In the genomic region with DNA sequence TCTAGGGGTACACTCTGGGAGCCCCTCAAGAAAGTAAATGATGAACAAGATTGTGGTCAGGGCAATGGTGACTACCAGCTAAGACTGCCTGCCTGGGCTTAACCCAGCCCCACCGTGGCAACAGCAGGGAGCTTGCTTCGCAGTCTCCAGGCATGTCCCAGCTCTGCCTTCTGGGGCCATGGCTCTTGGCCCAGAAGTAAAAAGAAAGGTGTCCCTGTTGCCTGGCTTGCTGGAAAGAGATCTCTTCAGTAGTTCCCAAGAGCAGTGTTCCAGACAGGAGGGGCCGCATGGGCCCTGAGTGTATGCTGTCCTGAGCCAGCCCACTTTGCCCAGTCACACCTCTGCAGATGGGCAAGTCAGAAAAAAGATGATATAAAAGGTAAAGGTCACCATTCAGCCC, we compare ENCODE assay signal across 9 mouse cellular contexts. TPM values are rescaled to one million over a fixed set of nuclear protein-coding genes. Genes with fewer than 3 reads are reported as not detected.
DNase-seq lines count a peak whose midpoint lies in the region; ATAC-seq and TF ChIP-seq lines count a peak whose summit lies in the region.
"Had no signal": no experiment of that assay in that cellular context is flagged by ENCODE, and none has a peak within 500 bp of the region (broad histone marks: within the 10 kb centered on the region; RNA-seq: fewer than 3 reads in every experiment).

No protein-coding gene starts in this region.

- H3K9me3 ChIP-seq in intestine, embryonic 16.5 days (ENCODE audit: control insufficient read depth, low read length) = no peaks in the 10 kb centered on the region
- H3K9me3 ChIP-seq in intestine, embryonic 15.5 days = no peaks in the 10 kb centered on the region
- H3K9me3 ChIP-seq in forebrain, embryonic 12.5 days = no peaks in the 10 kb centered on the region
- H3K9me3 ChIP-seq in midbrain, embryonic 12.5 days = no peaks in the 10 kb centered on the region

- CTCF ChIA-PET in Patski (lab: Charles Lee) = interaction anchor here (0.7 to 2.5 kb wide), 8 partner anchors 24 to 136 kb away, joined by 3 to 18 read pairs (median 4); partner anchors contain the start of genes Acyp1, Eif2b2 and Zc2hc1c

- POLR2A ChIA-PET in Patski (lab: Charles Lee) = interaction anchor here (0.6 kb wide), 1 partner anchor 16 kb away, joined by 3 read pairs; no protein-coding TSS in a partner anchor

- no peaks in the 10 kb centered on the region for H3K27me3 ChIP-seq in intestine, embryonic 16.5 days (replicated peaks; ENCODE audit: control insufficient read depth, insufficient read depth, low read length)
- H3K27me3 ChIP-seq in intestine, embryonic 15.5 days (replicated peaks) = no peaks in the 10 kb centered on the region
- no peaks in the 10 kb centered on the region for H3K27me3 ChIP-seq in Patski
- no peaks in the 10 kb centered on the region for H3K27me3 ChIP-seq in forebrain, embryonic 12.5 days
- peaks cover 7% of the 10 kb centered on the region for H3K27me3 ChIP-seq in midbrain, embryonic 12.5 days

- no peak for ATAC-seq in intestine, embryonic 16.5 days
- no peak for ATAC-seq in intestine, embryonic 15.5 days
- ATAC-seq in Patski = peak; percentile 31
- no peak for ATAC-seq in forebrain, embryonic 12.5 days (ENCODE audit: low FRiP score)
- ATAC-seq in midbrain, embryonic 12.5 days (ENCODE audit: low FRiP score, low read depth) = no peak

- H3K36me3 ChIP-seq in intestine, embryonic 16.5 days (ENCODE audit: control insufficient read depth, insufficient read depth, low read length) = no peaks in the 10 kb centered on the region
- no peaks in the 10 kb centered on the region for H3K36me3 ChIP-seq in intestine, embryonic 15.5 days
- H3K36me3 ChIP-seq in forebrain, embryonic 12.5 days (replicated peaks) = 0 out of 2 replicates have a peak, but pooled peaks cover 3% of the 10 kb centered on the region
- no peaks in the 10 kb centered on the region for H3K36me3 ChIP-seq in midbrain, embryonic 12.5 days

- no peak overlapping the region for H3K4me3 ChIP-seq in intestine, embryonic 16.5 days (ENCODE audit: low read length)
- no peak overlapping the region for H3K4me3 ChIP-seq in intestine, embryonic 15.5 days (replicated peaks)
- no peak overlapping the region for H3K4me3 ChIP-seq in forebrain, embryonic 12.5 days (replicated peaks)
- H3K4me3 ChIP-seq in midbrain, embryonic 12.5 days = no peak overlapping the region

- 70% methylated on average over 3 of the region's 3 CpGs for WGBS in intestine, embryonic 16.5 days
- 67% methylated on average over 3 of the region's 3 CpGs for WGBS in intestine, embryonic 15.5 days
- WGBS in forebrain, embryonic 12.5 days = 60% methylated on average over 3 of the region's 3 CpGs
- WGBS in midbrain, embryonic 12.5 days = 51% methylated on average over 3 of the region's 3 CpGs

- DNase-seq in Patski (ENCODE audit: low read depth, low spot score) (no peak), MN1 (ENCODE audit: low spot score) (no peak), adipocyte (ENCODE audit: low spot score) (no peak)
- no peak for DNase-seq in thymus, postnatal 36 days

- H3K9ac ChIP-seq in intestine, embryonic 16.5 days (ENCODE audit: low read depth, low read length) = peak overlapping the region; percentile 53; the same call in 1 of the 2 replicates
- no peak overlapping the region for H3K9ac ChIP-seq in intestine, embryonic 15.5 days
- H3K9ac ChIP-seq in forebrain, embryonic 12.5 days = no peak overlapping the region
- no peak overlapping the region for H3K9ac ChIP-seq in midbrain, embryonic 12.5 days (replicated peaks)

- no peak overlapping the region for H3K27ac ChIP-seq in intestine, embryonic 16.5 days (ENCODE audit: low read length)
- H3K27ac ChIP-seq in intestine, embryonic 15.5 days = no peak overlapping the region
- H3K27ac ChIP-seq in forebrain, embryonic 12.5 days = no peak overlapping the region
- no peak overlapping the region for H3K27ac ChIP-seq in midbrain, embryonic 12.5 days (replicated peaks)

- no peak for TF ChIP-seq CTCF in Patski (IDR thresholded peaks at IDR 0.05)

- no peak overlapping the region for H3K4me2 ChIP-seq in intestine, embryonic 16.5 days (ENCODE audit: low read depth, low read length)
- no peak overlapping the region for H3K4me2 ChIP-seq in intestine, embryonic 15.5 days (replicated peaks)
- 0 out of 2 replicates have a peak overlapping the region, but pooled peaks have one; percentile 41 for H3K4me2 ChIP-seq in forebrain, embryonic 12.5 days
- H3K4me2 ChIP-seq in midbrain, embryonic 12.5 days (replicated peaks) = peak overlapping the region; percentile 38; the same call in 1 of the 2 replicates

- in situ Hi-C loops in Patski (cut with MboI; ENCODE audit: low pct_unique_long_range_greater_than_20kb) = loop anchor here (5.0 kb wide), 1 partner anchor 117 kb away; the partner anchor contains the start of genes Acyp1 and Zc2hc1c

- H3K4me1 ChIP-seq in intestine, embryonic 16.5 days (ENCODE audit: control insufficient read depth, insufficient read depth, low read length) = peaks cover 23% of the 10 kb centered on the region
- H3K4me1 ChIP-seq in intestine, embryonic 15.5 days (replicated peaks) = peaks cover 33% of the 10 kb centered on the region
- H3K4me1 ChIP-seq in forebrain, embryonic 12.5 days = peaks cover 7% of the 10 kb centered on the region
- peaks cover 8% of the 10 kb centered on the region for H3K4me1 ChIP-seq in midbrain, embryonic 12.5 days

RNA-seq across cellular contexts. Expression of gene Pgf, which starts 7.7 kb away (rescaled TPM):
- polyA plus RNA-seq in intestine, embryonic 16.5 days (2015; fragmentation: Nextera tagmentation; extraction: Ambion mirVana) = 12.4 and 14.0 TPM in 2 replicates
- polyA plus RNA-seq in intestine, embryonic 15.5 days (2015; fragmentation: Nextera tagmentation; extraction: Ambion mirVana) = 15.6 and 15.8 TPM in 2 replicates
- polyA plus RNA-seq in Patski (2021) = 0.41 TPM
- polyA plus RNA-seq in forebrain, embryonic 12.5 days (2016; fragmentation: Nextera tagmentation; extraction: Ambion mirVana) = 6.3 and 7.5 TPM in 2 replicates
- polyA plus RNA-seq in midbrain, embryonic 12.5 days (2016; fragmentation: Nextera tagmentation; extraction: Ambion mirVana) = 5.7 and 6.2 TPM in 2 replicates
- polyA plus RNA-seq: inflammation-experienced regulatory T-cells, adult 6 months had no signal

RNA-seq across cellular contexts. Expression of gene Rps6kl1, which starts 18.8 kb away (rescaled TPM):
- polyA plus RNA-seq in intestine, embryonic 16.5 days (2015; fragmentation: Nextera tagmentation; extraction: Ambion mirVana) = 2.4 TPM in 2 replicates
- polyA plus RNA-seq in intestine, embryonic 15.5 days (2015; fragmentation: Nextera tagmentation; extraction: Ambion mirVana) = 2.4 and 2.6 TPM in 2 replicates
- polyA plus RNA-seq in Patski (2021) = 0.60 TPM
- polyA plus RNA-seq in forebrain, embryonic 12.5 days (2016; fragmentation: Nextera tagmentation; extraction: Ambion mirVana) = 5.8 and 6.1 TPM in 2 replicates
- 5.4 and 6.1 TPM in 2 replicates for polyA plus RNA-seq in midbrain, embryonic 12.5 days (2016; fragmentation: Nextera tagmentation; extraction: Ambion mirVana)

RNA-seq across cellular contexts. Expression of gene Eif2b2, which starts 49.4 kb away (rescaled TPM):
- 67.6 and 74.8 TPM in 2 replicates for polyA plus RNA-seq in intestine, embryonic 16.5 days (2015; fragmentation: Nextera tagmentation; extraction: Ambion mirVana)
- 66.8 and 72.0 TPM in 2 replicates for polyA plus RNA-seq in intestine, embryonic 15.5 days (2015; fragmentation: Nextera tagmentation; extraction: Ambion mirVana)
- polyA plus RNA-seq in Patski (2021) = 68.8 TPM
- 94.6 and 98.3 TPM in 2 replicates for polyA plus RNA-seq in forebrain, embryonic 12.5 days (2016; fragmentation: Nextera tagmentation; extraction: Ambion mirVana)
- 85.7 and 86.6 TPM in 2 replicates for polyA plus RNA-seq in midbrain, embryonic 12.5 days (2016; fragmentation: Nextera tagmentation; extraction: Ambion mirVana)

RNA-seq across cellular contexts. Expression of gene Dlst, which starts 59.2 kb away (rescaled TPM):
- 146 and 158 TPM in 2 replicates for polyA plus RNA-seq in intestine, embryonic 16.5 days (2015; fragmentation: Nextera tagmentation; extraction: Ambion mirVana)
- 117 and 125 TPM in 2 replicates for polyA plus RNA-seq in intestine, embryonic 15.5 days (2015; fragmentation: Nextera tagmentation; extraction: Ambion mirVana)
- 194 TPM for polyA plus RNA-seq in Patski (2021)
- polyA plus RNA-seq in forebrain, embryonic 12.5 days (2016; fragmentation: Nextera tagmentation; extraction: Ambion mirVana) = 104 and 109 TPM in 2 replicates
- 101 and 107 TPM in 2 replicates for polyA plus RNA-seq in midbrain, embryonic 12.5 days (2016; fragmentation: Nextera tagmentation; extraction: Ambion mirVana)

RNA-seq across cellular contexts. Expression of gene Prox2, which starts 59.3 kb away (rescaled TPM):
- polyA plus RNA-seq in intestine, embryonic 16.5 days (2015; fragmentation: Nextera tagmentation; extraction: Ambion mirVana) = 1.7 and 2.3 TPM in 2 replicates
- 1.9 and 2.1 TPM in 2 replicates for polyA plus RNA-seq in intestine, embryonic 15.5 days (2015; fragmentation: Nextera tagmentation; extraction: Ambion mirVana)
- polyA plus RNA-seq in Patski (2021) = 2.7 TPM
- 3.1 and 4.3 TPM in 2 replicates for polyA plus RNA-seq in forebrain, embryonic 12.5 days (2016; fragmentation: Nextera tagmentation; extraction: Ambion mirVana)
- 2.5 and 3.7 TPM in 2 replicates for polyA plus RNA-seq in midbrain, embryonic 12.5 days (2016; fragmentation: Nextera tagmentation; extraction: Ambion mirVana)

Comparison
In these comparisons a context has a peak if more than half of its experiments do, and no peak if none do; other contexts are left out.
1. H3K4me2 ChIP-seq: peak in forebrain, embryonic 12.5 days (single experiment) and midbrain, embryonic 12.5 days (single experiment); none in intestine, embryonic 16.5 days (single experiment) and intestine, embryonic 15.5 days (single experiment).